Mouse (Mus musculus): ENCODE measurements around the gene Uap1l1.

The Uap1l1 gene

DNA sequence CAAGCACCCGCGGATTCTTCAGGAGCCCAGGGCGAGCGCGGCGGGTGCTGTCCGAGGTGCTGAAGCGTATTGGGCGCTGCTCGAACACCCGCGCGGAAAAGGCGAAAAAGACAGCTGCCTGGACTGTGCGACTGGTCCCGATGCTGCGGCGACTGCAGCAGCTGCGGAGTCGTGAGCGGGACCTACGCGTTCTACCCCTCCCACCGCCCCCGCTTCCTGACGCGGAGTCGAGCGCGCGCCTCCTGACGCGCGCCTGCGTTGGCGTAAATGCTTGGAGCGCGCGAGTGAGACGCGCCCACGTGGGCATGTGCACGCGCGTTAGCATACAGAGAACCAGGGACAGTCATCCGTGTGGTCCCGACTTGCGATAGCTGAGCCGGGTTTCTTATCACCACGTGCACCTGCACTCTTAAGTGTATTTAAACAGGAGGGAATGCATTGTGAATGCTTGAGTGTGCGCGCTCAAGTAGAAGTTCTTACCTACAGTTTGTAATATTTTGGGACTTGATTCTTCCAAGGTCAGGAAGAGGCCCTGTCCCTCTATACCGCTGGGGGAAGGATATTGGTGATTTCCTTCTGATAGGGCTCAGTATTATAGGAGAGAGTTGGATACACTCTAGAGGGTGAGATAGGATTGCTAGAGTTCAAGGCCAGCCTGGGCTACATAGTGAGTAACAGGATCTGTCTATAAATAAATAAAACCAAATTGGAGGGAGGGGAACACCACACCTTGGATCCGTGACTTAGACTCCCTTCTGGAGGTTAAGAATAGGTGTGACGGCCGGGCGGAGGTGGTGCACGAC is 46.3 kb downstream of the Uap1l1 start, which contains the start of gene Grin1:
TSS of gene Grin1 (minus strand) at position 217 of the 803 bp plus-strand sequence.
- peak; percentile 91 for DNase-seq (ENCODE audit: low read depth, low spot score)

- peak; percentile 77 for DNase-seq (ENCODE audit: low read depth, low spot score)
These were observed 47.1 kb downstream of the Uap1l1 start for GRCm38 (mm10) chr2:25318119-25318966.

DNA sequence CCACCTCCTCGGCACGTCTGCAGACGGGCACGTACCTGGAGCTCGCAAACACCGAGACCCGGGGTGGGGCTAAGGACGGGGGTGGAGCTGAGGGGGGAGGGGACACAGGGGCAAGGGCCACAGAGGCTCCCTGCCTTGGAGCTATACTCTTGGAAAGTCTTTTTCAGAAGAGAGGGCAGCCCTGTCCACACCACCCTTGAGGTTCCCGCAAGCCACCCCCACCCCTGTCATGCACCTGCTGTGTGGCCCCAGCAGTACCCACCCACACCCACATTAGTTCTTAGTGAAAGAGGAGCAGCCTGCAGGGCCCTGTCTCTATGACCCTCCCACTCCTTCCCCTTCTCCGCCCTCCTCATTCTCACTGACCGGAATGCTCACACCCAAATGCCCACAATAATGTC is 54.0 kb downstream of the Uap1l1 start:
- DNase-seq (ENCODE audit: low read depth, low spot score): no peak

DNA sequence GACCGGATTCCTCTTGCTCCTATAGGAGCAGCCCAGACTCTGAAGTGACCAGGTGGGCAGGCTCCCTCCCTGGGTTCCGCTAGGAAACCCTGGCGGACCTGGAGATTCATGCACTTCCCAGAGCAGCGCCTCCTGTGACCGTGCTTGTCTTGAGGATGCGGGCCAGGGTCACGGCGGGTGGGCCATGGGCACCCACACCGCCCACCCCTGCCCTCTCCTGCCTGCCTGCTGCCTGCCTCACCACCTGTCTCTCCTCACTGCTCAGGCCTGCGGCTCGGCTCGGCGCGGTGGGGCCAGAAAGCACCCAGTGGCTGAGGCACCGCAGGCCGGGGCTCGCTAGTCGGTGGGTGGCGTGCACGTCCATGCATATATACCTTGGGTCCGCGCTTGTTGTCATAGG is 54.5 kb downstream of the Uap1l1 start:
- DNase-seq (ENCODE audit: low read depth, low spot score): no peak

GRCm38 (mm10) chr2:25310180-25310579 is 55.3 kb downstream of the Uap1l1 start:
- no peak for DNase-seq (ENCODE audit: low read depth, low spot score)

Data from telencephalon, adult 2 months (tissue).